Mouse (Mus musculus) liver, embryonic 14.5 days (tissue): ENCODE data around the gene Napsa.

ENCODE experiments used
- CTCF ChIP-seq: IDR thresholded peaks from 2 replicates; pipeline ENCODE4 v1.5.1; 2016; ENCODE audit warnings: antibody characterized with exemption, low read depth, control low read depth
- EP300 ChIP-seq: IDR thresholded peaks from 2 replicates; pipeline ENCODE4 v1.6.1; 2016; ENCODE audit warnings: antibody characterized with exemption, low read depth

DNA sequence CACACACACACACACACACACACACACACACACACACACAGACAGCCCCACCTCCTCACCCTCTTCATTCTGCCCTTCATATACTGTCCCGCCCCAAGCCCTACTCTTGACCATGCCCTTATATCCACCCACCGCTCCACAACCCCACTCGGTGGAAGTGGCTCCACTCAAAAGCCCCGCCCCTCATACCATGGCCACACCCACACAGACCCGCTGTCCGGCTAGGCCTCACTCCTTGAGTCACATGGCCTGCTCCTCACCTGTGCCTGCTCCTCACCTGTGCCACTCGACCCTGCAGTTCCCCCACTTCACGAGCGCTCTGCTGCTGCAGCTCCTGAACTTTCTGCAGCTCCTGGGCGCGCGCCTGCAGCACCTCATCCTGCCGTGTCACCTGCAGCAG lies 58.3 kb downstream of the Napsa start:
- TF ChIP-seq CTCF (no peak), EP300 (no peak)
